Mouse (Mus musculus) cerebellum, adult (tissue): Measurements from ENCODE around the gene Hapln1.

Experiments used
- ATAC-seq: cut with Nextera tagmentation; 2 replicates; pipeline ENCODE4 v1.9.2; 2017; ENCODE audit warnings: mild to moderate bottlenecking, moderate library complexity, mixed read lengths; ENCODE audit not compliant: insufficient number of reproducible peaks, low FRiP score, low TSS enrichment

Gene Hapln1

DNA sequence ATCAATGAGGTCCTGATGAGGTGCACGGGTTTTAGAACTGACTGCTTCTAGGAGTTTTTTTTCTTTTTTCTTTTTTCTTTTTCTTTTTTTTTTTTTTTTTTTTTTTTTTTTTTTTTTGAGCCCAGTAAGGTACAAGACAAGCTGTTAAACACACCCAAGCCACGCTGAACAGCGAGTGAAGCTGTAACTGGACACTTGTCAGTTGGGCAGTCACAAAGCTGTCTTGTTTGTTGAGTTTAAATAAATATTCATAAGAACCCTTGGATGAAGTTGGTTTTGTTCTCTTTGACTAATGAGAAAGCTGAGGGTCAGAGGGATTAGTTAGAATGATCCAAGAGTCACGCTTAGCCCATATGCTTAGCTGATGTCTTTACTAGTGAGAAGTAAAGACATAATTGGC is 55.5 kb downstream of the Hapln1 start:
- no peak for ATAC-seq

DNA sequence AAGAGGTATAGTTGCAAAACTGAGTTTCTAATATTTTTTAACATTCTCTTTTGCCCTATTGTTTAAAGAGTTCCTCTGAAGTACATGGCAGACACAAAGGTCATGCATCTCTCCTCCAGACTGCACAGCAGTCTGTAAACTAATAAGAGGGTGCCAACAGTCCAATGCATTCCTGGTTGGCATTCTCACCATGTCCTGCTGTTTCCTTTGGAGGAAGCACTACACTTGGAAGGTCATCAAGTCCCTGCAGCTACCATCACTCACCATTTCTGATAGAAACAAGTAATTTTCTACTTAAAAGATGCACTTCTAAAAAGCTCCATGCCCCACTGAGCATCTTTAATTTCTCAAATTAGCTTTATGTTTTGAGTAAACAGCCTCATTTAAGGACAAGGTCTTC is 57.8 kb downstream of the Hapln1 start:
- no peak for ATAC-seq

DNA sequence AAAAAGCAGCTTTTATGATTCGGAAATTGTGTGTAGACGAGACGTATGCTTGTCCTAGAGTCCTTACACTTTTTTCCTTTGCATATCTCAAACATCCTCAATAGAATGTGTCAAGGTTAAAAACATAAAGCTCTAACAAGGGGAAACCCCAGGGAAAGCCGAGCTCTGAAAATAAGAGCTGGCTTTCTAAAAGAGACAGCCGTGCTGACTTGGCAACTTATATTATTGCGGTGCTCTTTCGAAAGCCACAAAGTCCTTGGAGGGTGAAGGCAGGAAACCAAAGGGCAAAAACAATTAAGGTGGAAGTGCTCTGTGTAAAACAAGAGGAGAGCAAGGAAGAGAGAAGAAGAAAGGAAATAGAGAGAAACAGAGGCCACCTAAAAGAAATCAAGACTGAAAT is 60.9 kb downstream of the Hapln1 start:
- ATAC-seq = no peak

DNA sequence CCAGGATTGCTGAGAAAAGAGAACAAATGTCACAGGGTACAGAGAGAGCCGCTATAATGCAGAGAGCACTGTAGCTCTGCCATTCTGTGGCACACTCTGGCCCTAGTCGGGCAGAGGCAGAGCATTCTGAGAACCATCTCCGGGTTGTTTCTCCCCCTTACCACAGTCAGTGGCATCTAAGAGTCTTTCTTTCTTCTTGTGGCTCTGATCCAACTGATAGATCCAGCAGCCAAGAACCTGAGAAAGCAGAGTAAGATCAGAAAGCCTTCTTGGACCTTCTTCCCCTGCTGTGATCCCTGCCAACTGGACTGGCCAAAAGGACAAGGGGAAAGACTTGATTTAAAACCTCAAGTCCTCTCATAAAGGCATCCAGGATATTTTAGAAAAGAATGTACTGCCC is 63.7 kb downstream of the Hapln1 start:
- no peak for ATAC-seq

DNA sequence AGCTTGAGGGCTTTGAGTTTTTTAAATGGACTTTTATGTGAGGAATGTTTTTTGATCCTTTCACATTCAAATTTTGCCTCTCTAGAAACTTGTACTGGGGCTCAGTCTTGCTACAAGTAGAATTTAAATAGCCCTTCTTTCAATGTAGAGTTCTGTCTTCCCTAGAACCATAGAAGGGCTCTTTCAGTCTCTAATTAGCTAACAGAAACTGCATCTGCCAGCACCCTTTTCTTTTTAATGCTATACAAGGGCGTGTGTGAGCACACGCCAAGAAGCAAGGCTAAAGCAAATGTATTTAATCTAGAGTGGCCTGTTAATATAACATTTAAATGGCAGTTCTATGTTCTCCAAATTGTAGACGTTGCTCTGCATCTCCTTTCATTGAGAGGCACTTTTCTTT is 67.8 kb downstream of the Hapln1 start:
- no peak for ATAC-seq

DNA sequence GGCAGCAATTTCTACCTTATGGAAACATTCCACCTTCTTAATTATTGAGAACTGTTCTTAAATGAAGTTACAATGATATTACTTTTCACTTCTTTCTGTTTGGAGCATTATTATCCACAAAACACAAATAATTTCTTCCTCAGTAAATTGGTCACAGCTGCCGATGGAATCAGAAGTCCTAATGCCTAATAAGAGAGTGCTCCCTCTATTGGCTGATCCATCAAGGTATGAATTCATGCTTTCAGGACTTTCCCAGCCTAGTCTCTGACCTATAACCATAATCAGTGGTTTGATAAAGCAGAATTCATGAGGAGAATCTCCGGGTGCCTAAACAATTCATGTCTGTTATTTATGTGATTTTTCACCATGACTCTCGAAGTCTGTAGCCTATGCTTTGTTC is 79.5 kb downstream of the Hapln1 start:
- no peak for ATAC-seq

DNA sequence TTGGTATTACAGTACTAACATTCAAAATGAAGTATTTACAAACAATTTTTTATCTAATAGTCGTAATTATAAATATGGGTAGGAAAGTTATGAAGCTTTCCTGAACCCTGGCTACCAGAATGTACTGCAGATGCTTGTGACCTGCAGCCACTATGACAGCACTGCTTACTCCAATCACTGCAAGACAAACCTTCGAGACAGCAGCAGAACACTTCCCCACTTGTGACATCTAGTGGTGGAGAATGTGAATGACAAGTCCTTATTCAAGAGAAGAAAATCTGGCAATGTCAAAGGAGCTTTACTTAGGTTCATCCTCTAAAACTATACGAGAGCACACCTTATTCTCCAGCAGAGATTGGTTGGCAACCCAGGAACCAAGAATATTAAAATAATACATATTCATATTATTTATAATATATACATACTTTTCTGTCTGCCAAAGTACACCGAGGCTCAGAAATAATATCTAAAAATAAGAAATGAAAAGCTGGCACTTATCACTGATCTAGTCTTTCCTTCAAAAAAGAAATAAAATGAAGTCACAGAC is 94.6 kb downstream of the Hapln1 start:
- peak; percentile 56; the same call in 1 of the 2 replicates for ATAC-seq

DNA sequence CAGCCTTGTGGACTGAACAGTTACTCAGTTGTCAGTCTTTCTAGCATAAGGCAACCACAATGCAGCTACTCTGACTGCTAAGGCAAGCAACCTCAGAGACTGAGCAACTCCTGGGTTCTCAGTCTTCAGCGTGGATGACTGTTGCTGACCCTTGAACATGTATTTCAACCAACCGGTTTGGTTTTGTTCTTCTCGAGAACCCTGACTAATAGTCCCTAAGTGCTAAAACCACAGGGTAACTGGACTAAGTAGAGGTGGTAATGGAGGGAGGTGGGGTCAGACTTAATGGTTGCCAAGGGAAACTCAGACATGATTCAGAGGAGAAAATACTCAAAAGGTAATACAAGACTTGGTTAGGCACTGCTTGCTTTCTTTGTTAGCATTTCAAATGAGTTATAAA is 97.4 kb downstream of the Hapln1 start:
- ATAC-seq = no peak

DNA sequence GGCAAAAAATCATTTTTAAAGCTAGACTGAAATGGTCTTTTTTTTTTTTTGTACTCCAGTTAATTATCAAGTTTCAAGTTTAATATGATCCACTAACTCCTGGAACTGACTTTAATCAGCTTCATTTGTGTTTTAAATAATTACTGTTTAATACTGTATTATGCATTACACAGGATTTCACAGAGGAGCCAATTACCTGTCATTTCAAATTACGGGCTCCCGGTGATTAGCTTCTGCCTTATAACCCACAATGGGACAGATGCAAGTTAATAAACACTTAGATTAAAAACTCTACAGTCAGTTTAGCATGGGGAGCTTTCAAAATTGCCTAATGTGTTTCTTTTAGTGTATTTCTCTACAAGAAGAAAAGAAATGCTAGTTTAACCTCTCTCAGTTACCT is 106.0 kb downstream of the Hapln1 start:
- no peak for ATAC-seq

DNA sequence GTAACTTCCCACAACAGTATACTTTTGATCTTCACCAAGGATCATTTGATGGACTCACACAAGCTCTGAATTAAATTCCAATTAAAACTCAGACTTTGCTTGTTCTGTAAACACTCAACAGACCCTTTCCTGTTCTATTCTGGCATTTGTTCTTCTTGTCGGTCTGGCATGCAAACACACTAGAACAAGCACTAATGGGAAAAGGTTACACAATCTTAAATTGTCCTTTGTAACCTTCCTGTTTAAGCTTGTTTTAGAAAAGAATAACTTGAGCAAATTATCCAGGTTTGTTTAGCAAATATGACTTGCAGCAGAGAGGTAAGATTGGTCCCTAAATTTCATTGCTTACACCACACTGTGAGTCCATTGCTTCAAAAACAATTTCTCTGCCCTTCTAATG is 113.2 kb downstream of the Hapln1 start:
- ATAC-seq = no peak

DNA sequence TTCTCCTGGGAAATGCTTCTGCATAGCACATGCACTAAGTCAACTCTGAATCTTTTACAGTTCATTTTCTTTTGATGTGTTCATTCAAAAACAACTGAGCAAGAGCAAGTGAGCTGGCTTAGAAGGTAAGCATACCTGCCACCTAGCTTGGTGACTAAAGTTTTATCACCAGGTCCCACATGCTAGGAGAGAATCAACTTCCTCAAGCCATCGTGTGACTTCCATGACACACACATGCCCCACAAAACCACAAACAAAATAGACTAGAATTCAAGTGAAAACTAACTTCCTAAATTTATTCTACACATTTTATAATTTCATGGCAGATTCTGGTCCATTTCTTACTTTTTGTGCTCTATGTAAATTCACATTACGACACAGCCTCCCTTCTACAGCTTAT is 113.7 kb downstream of the Hapln1 start:
- ATAC-seq = no peak

DNA sequence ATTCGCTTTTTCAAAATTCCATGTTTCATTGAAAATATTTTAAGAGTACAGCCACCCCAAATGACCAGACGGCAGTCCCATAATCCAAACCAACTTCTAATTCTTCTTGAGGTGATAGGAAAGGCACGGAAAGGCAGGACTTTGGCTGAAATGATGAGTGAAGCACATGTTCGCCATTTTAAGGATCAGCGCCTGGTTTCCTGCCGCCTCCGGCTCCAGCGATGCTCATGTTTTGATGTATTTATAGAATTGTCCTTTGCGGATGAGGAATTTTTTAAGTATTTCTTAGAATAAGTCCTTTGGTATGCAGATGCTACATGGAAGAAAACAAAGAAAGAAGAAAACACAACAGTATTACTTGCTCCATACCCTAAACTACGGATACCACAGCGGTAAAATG is 117.5 kb downstream of the Hapln1 start:
- no peak for ATAC-seq
